Mouse (Mus musculus) liver, embryonic 15.5 days (tissue): ENCODE measurements around the gene Spag6. TPM values are rescaled to one million over a fixed set of nuclear protein-coding genes. Genes with fewer than 3 reads are reported as not detected.
A peak's percentile ranks its signal among the peaks of the same experiment; 100 is the strongest.

Experiments
- ATAC-seq: fragments of 200-750 bp; cut with Nextera tagmentation; 2 replicates; pipeline ENCODE4 v1.8.0; 2017; ENCODE audit warnings: moderate number of reproducible peaks, mild to moderate bottlenecking, moderate library complexity; ENCODE audit not compliant: insufficient read depth
- H3K27ac ChIP-seq: fragments of 300-500 bp; sonication (generic); replicated peaks from 2 replicates; pipeline ENCODE4 v1.5.1; 2015; ENCODE audit warnings: mild to moderate bottlenecking, inconsistent platforms
- H3K27me3 ChIP-seq: fragments of 300-500 bp; sonication (generic); 2 replicates; pipeline ENCODE4 v1.6.1; 2015; ENCODE audit warnings: mild to moderate bottlenecking, inconsistent platforms
- H3K36me3 ChIP-seq: fragments of 300-500 bp; sonication (generic); replicated peaks from 2 replicates; pipeline ENCODE4 v1.6.1; 2015; ENCODE audit warnings: moderate library complexity, mild to moderate bottlenecking, inconsistent platforms
- H3K4me1 ChIP-seq: fragments of 300-500 bp; sonication (generic); replicated peaks from 2 replicates; pipeline ENCODE4 v1.6.1; 2015; ENCODE audit warnings: inconsistent platforms
- H3K4me2 ChIP-seq: fragments of 300-500 bp; sonication (generic); 2 replicates; pipeline ENCODE4 v1.6.1; 2015; ENCODE audit warnings: moderate library complexity, mild to moderate bottlenecking, inconsistent platforms
- H3K4me3 ChIP-seq: fragments of 300-500 bp; sonication (generic); replicated peaks from 2 replicates; pipeline ENCODE4 v1.5.1; 2015; ENCODE audit warnings: mild to moderate bottlenecking, inconsistent platforms
- H3K9ac ChIP-seq: fragments of 300-500 bp; sonication (generic); 2 replicates; pipeline ENCODE4 v1.6.1; 2015; ENCODE audit warnings: moderate library complexity, mild to moderate bottlenecking, inconsistent platforms
- H3K9me3 ChIP-seq: fragments of 300-500 bp; sonication (generic); replicated peaks from 2 replicates; pipeline ENCODE4 v1.6.1; 2016; ENCODE audit warnings: inconsistent platforms
- WGBS: fragments of 180-500 bp; shearing (Covaris S2); methylation state at CpG from one replicate; pipeline ENCODE4 v1.1.7; 2015; ENCODE audit warnings: mixed read lengths; ENCODE audit not compliant: insufficient replicate concordance; 5-methylcytosine and 5-hydroxymethylcytosine counted together
- polyA plus RNA-seq: library from polyadenylated mRNA; unstranded; fragments of >200 nt; fragmentation: Nextera tagmentation; extraction: Ambion mirVana; gene quantifications from 2 replicates; pipeline ENCODE4 v1.2.1, GENCODE M21; 2015

Spag6 gene
- polyA plus RNA-seq, 1 experiment from 2014 or later = not detected

DNA sequence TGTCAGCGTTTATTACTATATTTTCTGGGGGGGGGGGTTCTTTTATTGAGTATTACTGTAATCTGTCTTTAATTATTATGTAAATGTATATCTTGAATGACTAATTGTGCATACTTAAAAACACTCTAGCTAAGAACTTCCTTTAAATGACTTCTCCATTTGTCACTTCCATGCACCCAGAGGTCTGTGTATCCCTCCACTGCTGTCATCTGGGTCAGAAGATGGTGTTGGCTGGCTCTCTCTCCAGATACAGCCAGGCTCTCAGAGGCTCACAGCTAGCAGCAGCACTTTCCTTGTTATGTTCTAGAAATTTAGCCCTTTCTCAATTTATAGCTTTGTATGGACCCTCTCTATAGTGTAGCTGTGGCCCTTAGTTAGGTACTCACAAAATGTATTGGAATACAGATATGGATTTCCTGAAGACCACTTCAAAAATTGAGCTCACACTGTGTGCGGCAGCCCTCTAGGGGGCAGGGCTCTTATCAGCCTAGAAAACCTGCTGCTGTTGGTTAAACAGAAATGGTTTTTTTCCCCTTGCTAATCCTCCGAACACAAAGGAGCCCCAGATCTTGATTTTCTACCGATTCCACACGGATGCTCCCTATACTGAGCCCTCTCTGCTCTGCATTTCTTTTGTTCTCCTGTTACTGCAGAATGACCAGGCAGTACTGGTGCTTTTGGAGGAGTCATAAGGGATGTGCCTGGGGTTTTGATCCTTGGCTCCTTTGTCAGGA lies 40.7 kb downstream of the Spag6 start:
- Histone ChIP-seq H3K36me3 (no peaks in the 10 kb centered on the region), H3K4me2 (no peak overlapping the region), H3K9ac (no peak overlapping the region), H3K4me1 (no peaks in the 10 kb centered on the region), H3K27me3 (no peaks in the 10 kb centered on the region), H3K9me3 (no peaks in the 10 kb centered on the region), H3K27ac (no peak overlapping the region), H3K4me3 (no peak overlapping the region)
- no peak for ATAC-seq
- WGBS = 17% methylated on average over 5 of the region's 5 CpGs

DNA sequence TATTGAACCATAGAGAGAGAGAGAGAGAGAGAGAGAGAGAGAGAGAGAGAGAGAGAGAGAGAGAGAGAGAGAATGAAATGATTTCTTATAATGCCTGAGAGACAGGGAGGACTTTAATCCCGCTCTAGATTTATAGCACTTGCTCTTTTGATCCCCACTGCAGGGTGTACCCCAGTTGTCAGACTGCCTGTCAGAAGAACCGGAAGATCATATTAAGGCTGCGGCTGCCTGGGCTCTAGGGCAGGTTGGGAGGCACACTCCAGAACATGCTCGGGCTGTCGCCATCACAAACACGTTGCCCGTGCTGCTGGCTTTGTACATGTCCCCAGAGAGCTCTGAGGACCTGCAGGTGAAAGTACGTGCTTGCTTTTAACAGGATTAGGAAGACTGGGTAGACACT lies 43.2 kb downstream of the Spag6 start:
- H3K27ac ChIP-seq = no peak overlapping the region
- H3K4me2 ChIP-seq = no peak overlapping the region
- no peaks in the 10 kb centered on the region for H3K4me1 ChIP-seq
- no peaks in the 10 kb centered on the region for H3K9me3 ChIP-seq
- H3K4me3 ChIP-seq = no peak overlapping the region
- no peak for ATAC-seq
- H3K9ac ChIP-seq = no peak overlapping the region
- H3K27me3 ChIP-seq = no peaks in the 10 kb centered on the region
- H3K36me3 ChIP-seq = no peaks in the 10 kb centered on the region
- WGBS = 57% methylated on average over 8 of the region's 8 CpGs

DNA sequence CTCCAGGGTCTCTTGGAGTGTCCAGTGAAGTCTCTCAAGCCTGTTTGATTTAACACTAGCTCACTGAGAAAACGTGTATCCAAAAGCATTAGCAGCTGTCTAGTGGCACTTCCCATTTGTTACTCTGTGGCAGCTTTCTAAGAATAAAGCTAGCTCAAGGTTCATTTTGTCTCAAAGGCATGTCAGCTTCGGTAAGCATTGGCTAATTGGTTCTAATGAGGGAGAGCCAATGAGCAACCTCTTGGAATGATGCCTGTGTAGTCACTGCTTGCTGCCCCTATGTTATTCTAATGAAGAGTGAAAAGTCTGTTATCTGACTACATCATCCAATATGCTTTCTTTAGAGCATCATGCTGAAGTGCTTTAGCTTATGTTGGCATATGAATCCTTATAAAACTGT lies 45.4 kb downstream of the Spag6 start:
- whole genome bisulfite sequencing = 36% methylated on average over 2 of the region's 2 CpGs
- no peaks in the 10 kb centered on the region for H3K36me3 ChIP-seq
- H3K27ac ChIP-seq = no peak overlapping the region
- no peak overlapping the region for H3K4me2 ChIP-seq
- no peaks in the 10 kb centered on the region for H3K27me3 ChIP-seq
- H3K9me3 ChIP-seq = no peaks in the 10 kb centered on the region
- ATAC-seq = no peak
- no peak overlapping the region for H3K4me3 ChIP-seq
- no peaks in the 10 kb centered on the region for H3K4me1 ChIP-seq
- no peak overlapping the region for H3K9ac ChIP-seq

DNA sequence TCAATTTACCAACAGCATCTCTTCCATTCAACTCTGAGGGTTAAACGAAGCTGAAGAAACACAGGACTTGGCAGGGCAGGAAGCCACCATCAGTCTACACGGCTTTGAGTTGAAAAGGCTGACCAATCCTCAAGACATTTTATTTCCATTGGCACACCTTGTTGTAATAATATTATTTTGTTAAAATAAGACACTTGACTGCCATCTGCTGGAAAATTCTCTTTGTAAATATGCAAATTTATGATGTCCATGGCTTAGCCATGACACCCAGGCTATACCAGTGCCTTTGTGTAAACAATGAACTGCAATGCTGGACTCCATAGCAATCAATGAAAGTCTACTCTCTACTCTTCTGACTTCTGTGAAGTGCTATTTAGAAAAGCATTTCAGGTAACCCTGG lies 62.3 kb downstream of the Spag6 start:
- Histone ChIP-seq H3K4me1 (no peaks in the 10 kb centered on the region), H3K4me3 (no peak overlapping the region), H3K4me2 (no peak overlapping the region), H3K9ac (no peak overlapping the region), H3K27me3 (no peaks in the 10 kb centered on the region), H3K27ac (no peak overlapping the region), H3K9me3 (no peaks in the 10 kb centered on the region), H3K36me3 (no peaks in the 10 kb centered on the region)
- 47% methylated on average over 2 of the region's 2 CpGs for WGBS
- ATAC-seq = no peak

DNA sequence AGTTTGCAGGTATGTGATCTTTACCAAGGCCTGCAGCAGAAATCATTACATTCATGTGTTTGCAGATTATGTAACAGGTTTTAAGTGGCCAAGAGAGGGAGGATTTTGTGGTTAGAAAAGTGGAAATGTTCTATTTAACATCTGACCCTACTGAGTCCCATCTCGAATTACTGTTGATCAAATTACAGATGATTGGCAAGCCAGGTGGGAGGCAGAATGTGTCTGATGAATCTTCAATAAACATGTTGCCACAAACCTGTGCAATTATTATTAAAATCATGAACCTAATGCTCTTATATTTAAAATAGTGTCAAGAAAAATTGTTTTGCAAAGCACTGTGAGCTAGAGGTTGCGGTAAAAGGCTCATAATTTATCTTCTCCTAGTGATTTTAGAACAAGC lies 71.0 kb downstream of the Spag6 start:
- Histone ChIP-seq H3K9me3 (no peaks in the 10 kb centered on the region), H3K4me2 (no peak overlapping the region), H3K9ac (no peak overlapping the region), H3K4me1 (peaks cover 12% of the 10 kb centered on the region), H3K27ac (no peak overlapping the region), H3K36me3 (no peaks in the 10 kb centered on the region), H3K4me3 (no peak overlapping the region), H3K27me3 (peaks cover 17% of the 10 kb centered on the region)
- 48% methylated on average over 2 of the region's 2 CpGs for WGBS
- ATAC-seq = no peak

DNA sequence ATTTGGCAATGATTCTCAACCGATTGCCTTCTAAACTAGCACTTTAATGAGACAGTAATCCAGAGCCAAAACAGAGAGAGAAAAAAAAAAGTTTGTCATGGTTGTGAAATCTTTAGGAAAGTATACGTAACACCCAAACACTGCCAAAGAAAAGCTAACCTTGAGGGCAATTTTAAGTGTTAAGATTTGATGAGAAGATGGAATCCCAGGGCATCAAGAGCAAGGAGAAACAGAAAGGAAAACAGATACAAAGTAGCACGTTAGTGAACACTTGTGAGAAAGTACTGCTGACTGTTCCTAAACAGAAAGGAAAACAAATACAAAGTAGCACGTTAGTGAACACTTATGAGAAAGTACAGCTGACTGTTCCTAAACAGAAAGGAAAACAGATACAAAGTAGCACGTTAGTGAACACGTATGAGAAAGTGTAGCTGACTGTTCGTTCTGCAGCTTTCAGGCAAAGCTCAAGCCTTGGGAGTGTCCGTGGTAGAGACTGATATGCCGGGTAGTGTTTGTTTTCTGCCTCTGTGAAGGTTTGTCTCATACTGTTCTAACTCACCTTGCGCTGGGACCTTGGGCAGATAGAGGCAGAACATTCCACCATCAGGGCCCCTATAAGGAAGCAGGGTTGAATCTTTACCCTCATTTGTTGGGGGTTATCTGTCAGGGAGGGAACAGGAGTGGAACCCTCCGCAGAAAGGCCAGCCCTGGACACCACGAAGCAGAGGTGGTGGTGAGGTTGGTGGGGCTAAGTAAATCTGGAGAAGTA lies 71.8 kb downstream of the Spag6 start:
- no peak overlapping the region for H3K27ac ChIP-seq
- H3K36me3 ChIP-seq = no peaks in the 10 kb centered on the region
- 26% methylated on average over 12 of the region's 12 CpGs for WGBS
- no peak for ATAC-seq
- no peaks in the 10 kb centered on the region for H3K9me3 ChIP-seq
- peaks cover 17% of the 10 kb centered on the region for H3K27me3 ChIP-seq
- H3K4me3 ChIP-seq = peak overlapping the region; percentile 63
- peaks cover 12% of the 10 kb centered on the region for H3K4me1 ChIP-seq
- H3K4me2 ChIP-seq = peak overlapping the region; percentile 76
- H3K9ac ChIP-seq = no peak overlapping the region

DNA sequence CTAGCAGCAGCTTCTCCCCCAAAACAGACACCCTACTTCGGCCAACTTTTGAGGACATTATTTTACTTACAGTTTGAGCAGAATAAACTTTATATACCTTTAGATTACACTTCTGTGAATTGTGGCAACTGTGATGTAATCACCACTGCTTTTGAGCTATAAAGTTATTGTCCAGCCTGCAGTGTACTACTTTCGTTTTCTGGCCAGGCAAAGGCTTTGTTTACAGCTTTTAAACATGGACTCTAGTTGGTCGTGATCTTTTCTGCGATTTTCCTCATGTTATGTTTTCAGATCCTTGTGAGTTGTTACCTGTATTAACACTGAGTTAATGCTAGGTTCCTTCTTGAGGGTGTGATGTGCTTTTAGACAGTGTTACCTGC lies 72.6 kb downstream of the Spag6 start:
- 24% methylated on average over 4 of the region's 4 CpGs for WGBS
- Histone ChIP-seq H3K9me3 (no peaks in the 10 kb centered on the region), H3K9ac (peak overlapping the region; percentile 56; the same call in 1 of the 2 replicates), H3K4me3 (peak overlapping the region; percentile 63), H3K27ac (peak overlapping the region; percentile 60; the same call in 1 of the 2 replicates), H3K4me2 (peak overlapping the region; percentile 76), H3K36me3 (no peaks in the 10 kb centered on the region), H3K4me1 (peaks cover 12% of the 10 kb centered on the region), H3K27me3 (peaks cover 17% of the 10 kb centered on the region)
- no peak for ATAC-seq

DNA sequence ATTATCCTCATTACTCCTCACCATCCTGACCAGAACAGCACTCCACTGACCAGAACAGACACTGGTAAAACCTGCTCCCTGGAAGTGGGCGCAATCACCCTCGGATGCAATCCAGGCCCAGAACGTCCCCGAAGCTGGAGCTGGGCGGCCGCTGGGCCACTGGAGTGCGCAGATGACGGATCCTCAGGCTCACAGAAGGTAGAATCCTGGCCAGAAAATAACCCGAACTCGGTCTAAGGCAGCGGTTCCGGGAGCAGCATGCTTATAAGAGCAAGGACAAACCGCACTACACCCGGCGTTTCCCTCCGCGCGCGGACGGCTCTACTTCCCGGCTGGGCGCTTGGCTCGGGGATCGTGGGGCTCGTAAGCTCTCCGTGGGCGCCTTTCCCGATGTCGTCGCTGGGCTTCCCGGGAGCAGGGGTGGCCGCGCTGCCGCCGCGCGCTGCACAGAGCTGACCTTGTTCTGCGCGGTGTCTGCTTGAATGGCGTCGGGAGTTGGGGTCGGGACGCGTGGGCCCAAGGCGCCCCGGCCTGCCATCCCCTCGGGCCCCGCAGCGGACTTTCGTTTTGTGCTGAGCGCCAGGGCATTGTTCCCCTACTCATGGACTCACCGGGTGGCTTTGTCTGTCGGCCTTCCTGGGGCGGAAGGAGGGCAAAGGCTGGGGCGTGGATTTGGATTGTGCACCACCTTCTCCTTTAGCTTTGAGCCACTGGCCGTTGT lies 73.1 kb downstream of the Spag6 start:
- Histone ChIP-seq H3K27me3 (peaks cover 17% of the 10 kb centered on the region), H3K4me3 (peak overlapping the region; percentile 63), H3K9me3 (no peaks in the 10 kb centered on the region), H3K4me1 (peaks cover 12% of the 10 kb centered on the region), H3K4me2 (peak overlapping the region; percentile 76), H3K27ac (peak overlapping the region; percentile 60), H3K36me3 (no peaks in the 10 kb centered on the region), H3K9ac (peak overlapping the region; percentile 56)
- peak; percentile 60 for ATAC-seq
- WGBS = under 1% methylated on average over 56 of the region's 56 CpGs

DNA sequence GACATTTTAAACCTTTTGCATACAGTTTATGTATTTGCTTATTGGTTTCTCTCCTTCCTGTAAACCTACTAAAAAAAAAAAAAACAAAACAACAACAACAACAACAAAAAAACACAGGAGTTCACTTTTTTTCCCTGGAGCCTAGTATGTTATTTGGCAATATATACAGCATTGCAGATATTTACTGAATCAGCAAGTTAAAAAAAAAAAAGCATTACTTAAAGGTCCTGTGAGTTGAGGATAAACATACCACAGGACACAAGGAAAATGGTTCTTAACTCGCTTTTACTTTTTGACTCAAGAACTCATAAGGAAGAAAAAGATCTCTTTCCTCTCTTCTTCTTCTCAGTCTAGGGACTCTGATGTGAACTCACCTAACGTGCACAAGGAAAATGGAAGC lies 74.6 kb downstream of the Spag6 start:
- H3K4me1 ChIP-seq = peaks cover 12% of the 10 kb centered on the region
- no peaks in the 10 kb centered on the region for H3K36me3 ChIP-seq
- H3K27me3 ChIP-seq = peaks cover 17% of the 10 kb centered on the region
- WGBS = 69% methylated on average over 2 of the region's 2 CpGs
- H3K27ac ChIP-seq = no peak overlapping the region
- no peak overlapping the region for H3K4me2 ChIP-seq
- ATAC-seq = no peak
- no peak overlapping the region for H3K9ac ChIP-seq
- H3K4me3 ChIP-seq = no peak overlapping the region
- H3K9me3 ChIP-seq = no peaks in the 10 kb centered on the region

DNA sequence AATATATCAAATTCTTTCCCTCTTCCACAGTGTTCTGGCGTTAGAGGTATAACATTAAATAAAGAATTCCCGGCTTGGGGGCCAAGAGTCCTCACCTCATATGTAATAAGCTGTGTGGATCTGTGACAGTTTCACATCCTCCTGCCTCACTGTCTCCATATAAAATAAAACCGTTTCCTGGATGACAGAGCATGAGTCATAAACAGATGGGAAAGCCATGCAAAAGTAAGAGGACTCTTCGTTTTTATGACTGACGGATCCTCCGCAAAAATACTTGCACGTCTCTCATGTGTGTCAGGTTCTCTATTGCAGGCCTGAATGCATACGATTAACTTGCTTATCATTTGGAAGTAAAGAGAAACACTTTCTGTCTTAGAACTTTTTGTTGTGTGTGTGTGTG lies 78.6 kb downstream of the Spag6 start:
- H3K27ac ChIP-seq = no peak overlapping the region
- H3K27me3 ChIP-seq = peaks cover 5% of the 10 kb centered on the region; the same call in 1 of the 2 replicates
- H3K36me3 ChIP-seq = no peaks in the 10 kb centered on the region
- H3K4me3 ChIP-seq = no peak overlapping the region
- no peak for ATAC-seq
- no peak overlapping the region for H3K4me2 ChIP-seq
- 63% methylated on average over 8 of the region's 8 CpGs for WGBS
- H3K4me1 ChIP-seq = no peaks in the 10 kb centered on the region
- no peaks in the 10 kb centered on the region for H3K9me3 ChIP-seq
- no peak overlapping the region for H3K9ac ChIP-seq

DNA sequence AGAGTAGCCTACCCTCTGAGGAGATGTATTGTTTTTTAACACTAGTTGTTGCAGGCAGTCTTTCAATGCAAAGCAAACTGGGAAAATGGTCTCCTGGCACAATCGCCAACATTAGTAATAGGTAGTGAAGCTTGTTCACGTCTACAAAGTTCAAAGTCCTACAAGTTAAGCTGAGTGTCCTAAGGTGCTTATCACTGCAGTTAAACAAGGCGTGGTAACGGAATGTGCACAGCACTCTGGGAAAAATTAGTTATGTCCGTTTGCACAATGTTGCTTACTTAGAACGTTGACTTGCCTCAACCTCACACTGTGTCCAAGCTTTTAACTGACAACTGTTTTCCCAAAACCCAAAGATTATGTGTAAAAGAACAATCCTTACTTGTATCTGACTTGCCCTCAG lies 80.5 kb downstream of the Spag6 start:
- Histone ChIP-seq H3K9me3 (no peaks in the 10 kb centered on the region), H3K4me2 (no peak overlapping the region), H3K27ac (no peak overlapping the region), H3K27me3 (no peaks in the 10 kb centered on the region), H3K9ac (no peak overlapping the region), H3K4me1 (no peaks in the 10 kb centered on the region), H3K36me3 (no peaks in the 10 kb centered on the region), H3K4me3 (no peak overlapping the region)
- ATAC-seq = no peak
- 49% methylated on average over 6 of the region's 6 CpGs for WGBS
